Mouse (Mus musculus) heart, adult 2 months (tissue): ENCODE data around the gene Il6ra.

Experiments
- CTCF ChIP-seq: fragments of 200-600 bp; IDR thresholded peaks from 2 replicates; pipeline ENCODE4 v1.8.1; 2022; ENCODE audit warnings: antibody characterized with exemption, mild to moderate bottlenecking, moderate library complexity
- POLR2A ChIP-seq: fragments of 200-500 bp; IDR thresholded peaks from 2 replicates; pipeline ENCODE4 v1.6.1; 2011; ENCODE audit warnings: mild to moderate bottlenecking, low read depth, low read length, control low read depth; ENCODE audit not compliant: insufficient read depth

DNA sequence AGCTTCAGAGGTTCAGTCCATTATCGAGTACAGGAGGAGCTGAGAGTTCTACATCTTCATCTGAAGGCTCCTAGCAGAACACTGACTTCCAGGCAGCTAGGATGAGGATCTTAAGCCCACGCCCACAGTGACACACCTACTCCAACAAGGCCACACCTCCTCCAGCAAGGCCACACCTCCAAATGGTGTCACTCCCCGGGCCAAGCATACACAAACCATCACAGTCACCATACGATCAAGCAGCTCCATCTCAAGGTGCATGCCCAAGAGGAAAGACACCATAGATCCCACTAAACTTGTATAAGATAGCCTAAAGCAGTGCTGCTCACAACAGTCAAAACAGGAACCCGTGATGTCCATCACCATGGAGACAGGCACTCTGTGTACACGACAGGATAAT is 7.7 kb upstream of the Il6ra start:
- no peak for TF ChIP-seq POLR2A
- no peak for TF ChIP-seq CTCF
